Mouse (Mus musculus) thymus, adult 2 months (tissue): ENCODE results near the gene Hoxc8.

ENCODE experiments used
- CTCF ChIP-seq: fragments of 200-500 bp; IDR thresholded peaks from 2 replicates; pipeline ENCODE4 v1.5.1; 2012; ENCODE audit warnings: mild to moderate bottlenecking, control low read depth, low read length, moderate library complexity, borderline replicate concordance; ENCODE audit not compliant: control insufficient read depth, poor library complexity, insufficient read depth; ENCODE audit errors: extremely low read depth
- POLR2A ChIP-seq: fragments of 200-500 bp; IDR thresholded peaks from 2 replicates; pipeline ENCODE4 v1.6.1; 2012; ENCODE audit warnings: mild to moderate bottlenecking, low read length, control low read depth, moderate library complexity; ENCODE audit not compliant: control insufficient read depth, poor library complexity, insufficient read depth; ENCODE audit errors: extremely low read depth

GRCm38 (mm10) chr15:102943468-102943813, 47.0 kb upstream of the Hoxc8 start:
- no peak for TF ChIP-seq CTCF
- no peak for TF ChIP-seq POLR2A
